Mouse (Mus musculus) cortical plate, adult 2 months (tissue): ENCODE results near the gene Sdf2.

Experiments
- CTCF ChIP-seq: fragments of 200-500 bp; IDR thresholded peaks from 2 replicates; pipeline ENCODE4 v1.5.1; 2011; ENCODE audit warnings: mild to moderate bottlenecking, control low read depth, low read length; ENCODE audit not compliant: insufficient read depth; ENCODE audit errors: extremely low read depth
- POLR2A ChIP-seq: fragments of 200-500 bp; IDR thresholded peaks from 2 replicates; pipeline ENCODE4 v1.6.1; 2011; ENCODE audit warnings: mild to moderate bottlenecking, low read length, control low read depth; ENCODE audit not compliant: insufficient read depth; ENCODE audit errors: extremely low read depth

DNA sequence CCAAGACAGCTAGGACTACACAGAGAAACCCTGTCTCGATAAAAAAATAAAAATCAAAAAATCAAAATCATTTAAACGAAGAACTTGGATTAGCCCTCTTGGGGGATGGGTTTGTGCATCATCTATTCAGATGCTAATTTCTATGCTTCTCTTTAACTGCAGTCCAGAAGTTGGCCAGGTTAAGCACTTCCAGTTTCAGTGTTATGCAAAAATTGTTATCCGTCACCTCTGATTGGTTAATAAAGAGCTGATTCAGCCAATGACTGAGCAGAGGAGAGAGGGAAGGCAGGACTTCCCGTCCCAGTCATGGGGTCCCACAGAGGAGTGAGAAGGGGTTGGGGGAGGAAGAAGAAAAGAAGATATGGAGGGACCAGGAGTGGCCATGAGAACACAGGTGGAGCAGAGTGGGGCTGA, 2.2 kb downstream of the Sdf2 start:
- no peak for TF ChIP-seq POLR2A
- TF ChIP-seq CTCF, result no peak
